Mouse (Mus musculus): ENCODE data around the gene Sema4g.

Sema4g gene

DNA sequence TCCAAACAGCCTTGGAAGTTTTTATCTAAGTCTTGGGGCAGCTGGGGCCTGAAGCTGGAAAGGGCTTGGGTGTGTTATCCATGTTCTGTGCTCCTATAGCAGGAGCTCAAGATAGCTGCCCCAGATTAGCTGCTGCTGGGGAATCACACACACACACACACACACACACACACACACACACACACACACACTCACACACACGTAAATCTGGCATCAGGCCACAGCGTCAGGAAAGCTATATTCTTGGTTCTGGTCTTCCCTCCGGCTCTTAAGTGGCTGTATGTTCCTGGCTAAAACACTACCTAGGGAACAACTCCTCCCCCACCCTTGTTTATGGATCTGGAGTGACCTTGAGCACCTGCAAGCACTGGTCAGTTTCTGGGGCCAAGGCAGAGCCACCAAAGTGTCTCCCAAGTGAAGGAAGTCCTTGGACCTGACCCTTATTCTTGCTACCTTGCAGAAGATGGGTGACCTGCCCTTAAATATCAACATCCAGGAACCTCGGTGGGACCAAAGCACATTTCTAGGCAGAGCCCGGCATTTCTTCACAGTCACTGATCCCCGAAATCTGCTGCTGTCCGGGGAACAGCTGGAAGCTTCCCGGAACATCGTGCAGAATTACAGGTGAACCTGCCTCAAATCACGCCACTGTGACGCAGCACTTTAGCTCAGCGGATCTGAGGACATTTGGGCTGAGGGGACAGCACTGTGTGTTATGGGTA, 59.9 kb downstream of the Sema4g start:
- DNase-seq (ENCODE audit: low read depth, low spot score) = no peak

DNA sequence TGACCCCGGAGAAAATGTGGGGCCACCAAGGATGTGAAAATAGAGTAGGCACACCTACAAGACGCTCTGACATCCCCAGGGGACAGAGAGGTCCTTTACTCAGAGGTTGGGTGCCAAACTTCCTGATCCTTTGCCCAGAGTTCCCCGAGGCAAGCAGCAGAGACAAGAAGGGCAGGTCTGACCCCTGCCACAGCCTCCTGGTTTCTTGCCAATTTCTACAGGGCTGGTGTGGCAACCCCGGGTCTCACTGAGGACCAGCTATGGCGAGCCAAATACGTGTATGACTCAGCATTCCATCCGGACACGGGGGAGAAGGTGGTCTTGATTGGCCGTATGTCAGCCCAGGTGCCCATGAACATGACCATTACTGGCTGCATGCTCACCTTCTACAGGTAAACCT, 60.6 kb downstream of the Sema4g start:
- no peak for DNase-seq (ENCODE audit: low read depth, low spot score)

All from ES-CJ7 (cell line).